Comparison of ENCODE assay signal across 20 mouse cellular contexts in genomic region chr1:90524641-90525220, GRCm38 (mm10).
DNase-seq lines count a peak whose midpoint lies in the region; ATAC-seq lines count a peak whose summit lies in the region.
"Had no signal": no experiment of that assay in that cellular context is flagged by ENCODE, and none has a peak within 500 bp of the region (broad histone marks: within the 10 kb centered on the region; RNA-seq: fewer than 3 reads in every experiment).

No protein-coding gene starts in this region.

- 0 out of 2 replicates have a peak, but pooled peaks cover 2% of the 10 kb centered on the region for H3K9me3 ChIP-seq in heart, embryonic 16.5 days (replicated peaks; ENCODE audit: control insufficient read depth, low read length)
- H3K9me3 ChIP-seq in neural tube, embryonic 11.5 days (ENCODE audit: control insufficient read depth, low read length), result no peaks in the 10 kb centered on the region
- H3K9me3 ChIP-seq in neural tube, embryonic 15.5 days (replicated peaks), result no peaks in the 10 kb centered on the region
- H3K9me3 ChIP-seq: embryonic facial prominence, embryonic 10.5 days; forebrain, embryonic 12.5 days; hindbrain, embryonic 12.5 days; liver, embryonic 15.5 days had no signal

- no peak overlapping the region for H3K9ac ChIP-seq in heart, embryonic 16.5 days (ENCODE audit: low read length)
- H3K9ac ChIP-seq in neural tube, embryonic 11.5 days (ENCODE audit: low read length), result no peak overlapping the region
- H3K9ac ChIP-seq in neural tube, embryonic 15.5 days (replicated peaks), result no peak overlapping the region
- H3K9ac ChIP-seq: forebrain, embryonic 12.5 days; hindbrain, embryonic 12.5 days; liver, embryonic 15.5 days had no signal

- intact Hi-C loops in heart, postnatal 14 days (cut with DNase I), result no loop called here
- intact Hi-C loops in left cerebral cortex, postnatal 14 days (cut with DNase I), result no loop called here

- DNase-seq in heart, postnatal 14 days, result no peak
- DNase-seq in neural tube, embryonic 11.5 days (ENCODE audit: low spot score), result peak; percentile 16
- DNase-seq in ZHBTc4 (ENCODE audit: low read depth, low spot score), result peak; percentile 90
- DNase-seq in adipocyte (ENCODE audit: low spot score), result no peak
- no peak for DNase-seq in left cerebral cortex, postnatal 14 days (ENCODE audit: low spot score in 2 of 2)
- DNase-seq: adrenal gland, adult 2 months; cerebellum, adult 8-10 months; gastrocnemius, postnatal 10 days; heart, adult 18-20 months; kidney, adult 2 months; kidney, postnatal 25 days; lung, postnatal 36 days; thymus, adult 2 months had no signal

- peak overlapping the region; percentile 37; the same call in 1 of the 2 replicates for H3K27ac ChIP-seq in heart, embryonic 16.5 days (ENCODE audit: low read length)
- H3K27ac ChIP-seq in neural tube, embryonic 11.5 days (ENCODE audit: low read depth, low read length), result no peak overlapping the region
- no peak overlapping the region for H3K27ac ChIP-seq in neural tube, embryonic 15.5 days (replicated peaks)
- H3K27ac ChIP-seq: embryonic facial prominence, embryonic 10.5 days; forebrain, embryonic 12.5 days; hindbrain, embryonic 12.5 days; liver, embryonic 15.5 days had no signal

- H3K27me3 ChIP-seq in heart, embryonic 16.5 days (ENCODE audit: control insufficient read depth, insufficient read depth, low read length), result no peaks in the 10 kb centered on the region
- H3K27me3 ChIP-seq in neural tube, embryonic 11.5 days (ENCODE audit: control insufficient read depth, insufficient read depth, low read length), result no peaks in the 10 kb centered on the region
- H3K27me3 ChIP-seq in neural tube, embryonic 15.5 days (replicated peaks), result 0 out of 2 replicates have a peak, but pooled peaks cover 3% of the 10 kb centered on the region
- H3K27me3 ChIP-seq: hindbrain, embryonic 12.5 days; liver, embryonic 15.5 days had no signal

- no peaks in the 10 kb centered on the region for H3K36me3 ChIP-seq in heart, embryonic 16.5 days (ENCODE audit: control insufficient read depth, insufficient read depth)
- H3K36me3 ChIP-seq in neural tube, embryonic 11.5 days (ENCODE audit: control insufficient read depth, insufficient read depth, low read length), result no peaks in the 10 kb centered on the region
- H3K36me3 ChIP-seq in neural tube, embryonic 15.5 days, result no peaks in the 10 kb centered on the region
- H3K36me3 ChIP-seq: embryonic facial prominence, embryonic 10.5 days; forebrain, embryonic 12.5 days; hindbrain, embryonic 12.5 days; liver, embryonic 15.5 days had no signal

- peaks cover 4% of the 10 kb centered on the region; the same call in 1 of the 2 replicates for H3K4me1 ChIP-seq in heart, embryonic 16.5 days (ENCODE audit: control insufficient read depth, insufficient read depth, low read length)
- no peaks in the 10 kb centered on the region for H3K4me1 ChIP-seq in neural tube, embryonic 11.5 days (ENCODE audit: control insufficient read depth, insufficient read depth, low read length)
- H3K4me1 ChIP-seq in neural tube, embryonic 15.5 days, result no peaks in the 10 kb centered on the region
- H3K4me1 ChIP-seq: hindbrain, embryonic 12.5 days; liver, embryonic 15.5 days had no signal

- WGBS in heart, embryonic 16.5 days, result 26% methylated on average over 3 of the region's 3 CpGs
- WGBS in neural tube, embryonic 11.5 days, result 39% methylated on average over 3 of the region's 3 CpGs
- WGBS in neural tube, embryonic 15.5 days, result 40% methylated on average over 3 of the region's 3 CpGs

- ATAC-seq in heart, embryonic 16.5 days (replicated peaks; ENCODE audit: extremely low read depth, insufficient read depth, low FRiP score), result no peak
- no peak for ATAC-seq in neural tube, embryonic 11.5 days (ENCODE audit: insufficient read depth, low FRiP score, low TSS enrichment)
- ATAC-seq in neural tube, embryonic 15.5 days (ENCODE audit: low FRiP score), result no peak
- ATAC-seq: midbrain, embryonic 16.5 days had no signal

- no peak overlapping the region for H3K4me2 ChIP-seq in heart, embryonic 16.5 days (ENCODE audit: low read depth, low read length)
- no peak overlapping the region for H3K4me2 ChIP-seq in neural tube, embryonic 11.5 days (ENCODE audit: low read depth)
- H3K4me2 ChIP-seq in neural tube, embryonic 15.5 days, result no peak overlapping the region
- H3K4me2 ChIP-seq: forebrain, embryonic 12.5 days; hindbrain, embryonic 12.5 days; liver, embryonic 15.5 days had no signal

- H3K4me3 ChIP-seq in heart, embryonic 16.5 days (ENCODE audit: low read length), result no peak overlapping the region
- H3K4me3 ChIP-seq in neural tube, embryonic 11.5 days (ENCODE audit: low read depth, low read length), result no peak overlapping the region
- H3K4me3 ChIP-seq in neural tube, embryonic 15.5 days (replicated peaks), result no peak overlapping the region
- H3K4me3 ChIP-seq: embryonic facial prominence, embryonic 10.5 days; forebrain, embryonic 12.5 days; hindbrain, embryonic 12.5 days; liver, embryonic 15.5 days had no signal

Comparison
In these comparisons a context has a peak if more than half of its experiments do, and no peak if none do; other contexts are left out.
1. DNase-seq: peak in neural tube, embryonic 11.5 days (single experiment) and ZHBTc4 (single experiment); none in heart, postnatal 14 days (0 of 2), adipocyte (single experiment) and left cerebral cortex, postnatal 14 days (0 of 2).